24 mouse cellular contexts compared by ENCODE assay signal in genomic region chr19:57146936-57147335, GRCm38 (mm10).
DNase-seq lines count a peak whose midpoint lies in the region; ATAC-seq and TF ChIP-seq lines count a peak whose summit lies in the region.
"Had no signal": no experiment of that assay in that cellular context is flagged by ENCODE, and none has a peak within 500 bp of the region (broad histone marks: within the 10 kb centered on the region; RNA-seq: fewer than 3 reads in every experiment).

No protein-coding gene starts in this region.

- H3K4me2 ChIP-seq in embryonic facial prominence, embryonic 13.5 days: no peak overlapping the region
- H3K4me2 ChIP-seq in heart, embryonic 15.5 days: no peak overlapping the region
- no peak overlapping the region for H3K4me2 ChIP-seq in lung, embryonic 14.5 days
- H3K4me2 ChIP-seq in limb, embryonic 15.5 days: no peak overlapping the region
- H3K4me2 ChIP-seq: embryonic facial prominence, embryonic 15.5 days had no signal

- WGBS in embryonic facial prominence, embryonic 13.5 days: 67% methylated on average over 6 of the region's 6 CpGs
- WGBS in embryonic facial prominence, embryonic 10.5 days: 82% methylated on average over 6 of the region's 6 CpGs
- WGBS in heart, embryonic 15.5 days: 22% methylated on average over 6 of the region's 6 CpGs
- 24% methylated on average over 6 of the region's 6 CpGs for WGBS in lung, embryonic 14.5 days
- WGBS in limb, embryonic 15.5 days: 56% methylated on average over 6 of the region's 6 CpGs

- no peaks in the 10 kb centered on the region for H3K27me3 ChIP-seq in embryonic facial prominence, embryonic 13.5 days
- H3K27me3 ChIP-seq in embryonic facial prominence, embryonic 10.5 days (replicated peaks; ENCODE audit: low read depth, poor library complexity, severe bottlenecking): no peaks in the 10 kb centered on the region
- H3K27me3 ChIP-seq in heart, embryonic 15.5 days: no peaks in the 10 kb centered on the region
- H3K27me3 ChIP-seq in lung, embryonic 14.5 days (ENCODE audit: insufficient read depth, low read length): no peaks in the 10 kb centered on the region
- H3K27me3 ChIP-seq in limb, embryonic 15.5 days: no peaks in the 10 kb centered on the region
- H3K27me3 ChIP-seq: embryonic facial prominence, embryonic 15.5 days had no signal

- no peak for DNase-seq in embryonic facial prominence, embryonic 10.5 days (ENCODE audit: low spot score)
- DNase-seq in heart, postnatal 14 days: no peak
- DNase-seq in lung, embryonic 14.5 days: peak; percentile 62
- no peak for DNase-seq in lung, adult 18-20 months
- DNase-seq in c-Kit-positive CD71-positive TER-119-positive erythroid progenitor cells, embryonic 14.5 days (ENCODE audit: low spot score): no peak
- DNase-seq: adrenal gland, postnatal 14 days; cerebellum, adult 8-10 months; gastrocnemius, postnatal 10 days; kidney, adult 8-10 months; liver, postnatal 0 days; lung, postnatal 36 days; retina, postnatal 1 day; right cerebral cortex, postnatal 4 days; thymus, postnatal 4 days had no signal

- intact Hi-C loops in heart, postnatal 14 days (cut with DNase I): no loop called here

- no peak overlapping the region for H3K4me3 ChIP-seq in embryonic facial prominence, embryonic 13.5 days
- H3K4me3 ChIP-seq in embryonic facial prominence, embryonic 10.5 days: no peak overlapping the region
- H3K4me3 ChIP-seq in heart, embryonic 15.5 days: no peak overlapping the region
- H3K4me3 ChIP-seq in lung, embryonic 14.5 days (ENCODE audit: low read depth, low read length): no peak overlapping the region
- H3K4me3 ChIP-seq in limb, embryonic 15.5 days: no peak overlapping the region
- H3K4me3 ChIP-seq: embryonic facial prominence, embryonic 15.5 days; forebrain, embryonic 10.5 days; hindbrain, embryonic 10.5 days; layer of hippocampus, adult 2 months; midbrain, embryonic 10.5 days had no signal

- peaks cover 19% of the 10 kb centered on the region for H3K4me1 ChIP-seq in embryonic facial prominence, embryonic 13.5 days
- peaks cover 6% of the 10 kb centered on the region; the same call in 1 of the 2 replicates for H3K4me1 ChIP-seq in embryonic facial prominence, embryonic 10.5 days
- peaks cover 32% of the 10 kb centered on the region for H3K4me1 ChIP-seq in heart, embryonic 15.5 days (replicated peaks)
- H3K4me1 ChIP-seq in lung, embryonic 14.5 days (ENCODE audit: insufficient read depth): 0 out of 2 replicates have a peak, but pooled peaks cover 8% of the 10 kb centered on the region
- peaks cover 20% of the 10 kb centered on the region for H3K4me1 ChIP-seq in limb, embryonic 15.5 days
- H3K4me1 ChIP-seq: hindbrain, embryonic 10.5 days had no signal

- H3K27ac ChIP-seq in embryonic facial prominence, embryonic 13.5 days: 0 out of 2 replicates have a peak overlapping the region, but pooled peaks have one; percentile 34
- H3K27ac ChIP-seq in embryonic facial prominence, embryonic 10.5 days (replicated peaks): no peak overlapping the region
- H3K27ac ChIP-seq in heart, embryonic 15.5 days: peak overlapping the region; percentile 70
- no peak overlapping the region for H3K27ac ChIP-seq in lung, embryonic 14.5 days (ENCODE audit: low read depth)
- 0 out of 2 replicates have a peak overlapping the region, but pooled peaks have one; percentile 63 for H3K27ac ChIP-seq in limb, embryonic 15.5 days
- H3K27ac ChIP-seq: forebrain, embryonic 10.5 days; midbrain, embryonic 10.5 days had no signal

- no peaks in the 10 kb centered on the region for H3K36me3 ChIP-seq in embryonic facial prominence, embryonic 13.5 days
- no peaks in the 10 kb centered on the region for H3K36me3 ChIP-seq in embryonic facial prominence, embryonic 10.5 days (replicated peaks)
- H3K36me3 ChIP-seq in heart, embryonic 15.5 days: peaks cover 21% of the 10 kb centered on the region
- H3K36me3 ChIP-seq in lung, embryonic 14.5 days (ENCODE audit: insufficient read depth): no peaks in the 10 kb centered on the region
- H3K36me3 ChIP-seq in limb, embryonic 15.5 days: no peaks in the 10 kb centered on the region
- H3K36me3 ChIP-seq: embryonic facial prominence, embryonic 15.5 days; forebrain, embryonic 10.5 days; hindbrain, embryonic 10.5 days; midbrain, embryonic 10.5 days had no signal

- H3K9ac ChIP-seq in embryonic facial prominence, embryonic 13.5 days: no peak overlapping the region
- H3K9ac ChIP-seq in heart, embryonic 15.5 days: no peak overlapping the region
- no peak overlapping the region for H3K9ac ChIP-seq in lung, embryonic 14.5 days
- H3K9ac ChIP-seq in limb, embryonic 15.5 days: no peak overlapping the region
- H3K9ac ChIP-seq: embryonic facial prominence, embryonic 15.5 days; liver, postnatal 0 days had no signal

- H3K9me3 ChIP-seq in embryonic facial prominence, embryonic 13.5 days: peaks cover 3% of the 10 kb centered on the region; the same call in 1 of the 2 replicates
- H3K9me3 ChIP-seq in embryonic facial prominence, embryonic 10.5 days: no peaks in the 10 kb centered on the region
- no peaks in the 10 kb centered on the region for H3K9me3 ChIP-seq in heart, embryonic 15.5 days (replicated peaks)
- H3K9me3 ChIP-seq in lung, embryonic 14.5 days (ENCODE audit: low read depth, low read length): no peaks in the 10 kb centered on the region
- H3K9me3 ChIP-seq in limb, embryonic 15.5 days: no peaks in the 10 kb centered on the region
- H3K9me3 ChIP-seq: embryonic facial prominence, embryonic 15.5 days; forebrain, embryonic 10.5 days; hindbrain, embryonic 10.5 days; midbrain, embryonic 10.5 days had no signal

- ATAC-seq in embryonic facial prominence, embryonic 13.5 days (ENCODE audit: insufficient number of reproducible peaks, insufficient read depth, low FRiP score, low TSS enrichment, low read depth): no peak
- 0 out of 2 replicates have a peak, but pooled peaks have one; percentile 44 for ATAC-seq in heart, embryonic 15.5 days (replicated peaks; ENCODE audit: insufficient number of reproducible peaks, insufficient read depth, low FRiP score, low read depth)
- ATAC-seq in lung, embryonic 14.5 days (ENCODE audit: insufficient read depth): peak; percentile 35; the same call in 1 of the 2 replicates
- no peak for ATAC-seq in limb, embryonic 15.5 days (ENCODE audit: insufficient number of reproducible peaks, low FRiP score, low TSS enrichment, low read depth)
- ATAC-seq: CD4-positive, CD25-positive, alpha-beta regulatory T cell, adult 4 months; inflammation-experienced regulatory T-cells, adult 6 months; liver, postnatal 0 days had no signal

- TF ChIP-seq CTCF in lung, embryonic 14.5 days (IDR thresholded peaks at IDR 0.05; ENCODE audit: low read depth): no peak

Comparison
In these comparisons a context has a peak if more than half of its experiments do, and no peak if none do; other contexts are left out.
1. H3K27ac ChIP-seq: peak in embryonic facial prominence, embryonic 13.5 days (single experiment), heart, embryonic 15.5 days (single experiment) and limb, embryonic 15.5 days (single experiment); none in embryonic facial prominence, embryonic 10.5 days (single experiment) and lung, embryonic 14.5 days (single experiment).
2. ATAC-seq: peak in heart, embryonic 15.5 days (single experiment) and lung, embryonic 14.5 days (single experiment); none in embryonic facial prominence, embryonic 13.5 days (single experiment) and limb, embryonic 15.5 days (single experiment).